Mouse (Mus musculus): ENCODE data around the gene Slc22a4.
"Not testable (repeated sequence)": the region's sequence is repeated elsewhere in the genome, so short reads cannot be mapped to it uniquely, and the experiment has no call there.

The Slc22a4 gene

GRCm38 (mm10) chr11:54057428-54057827 lies 29.5 kb upstream of the Slc22a4 start:
- DNase-seq (ENCODE audit: low spot score in 2 of 2), result no peak

- no peak for DNase-seq (ENCODE audit: low spot score in 2 of 2)
These were observed 28.2 kb upstream of the Slc22a4 start for GRCm38 (mm10) chr11:54056132-54056531.

- peak; percentile 30 to 53 for DNase-seq (ENCODE audit: low spot score in 2 of 2)
These were observed 26.4 kb upstream of the Slc22a4 start for GRCm38 (mm10) chr11:54054257-54054656.

GRCm38 (mm10) chr11:54053090-54053489 lies 25.2 kb upstream of the Slc22a4 start:
- no peak for DNase-seq (ENCODE audit: low spot score in 2 of 2)

GRCm38 (mm10) chr11:54052128-54052527 lies 24.2 kb upstream of the Slc22a4 start:
- no peak for DNase-seq (ENCODE audit: low spot score in 2 of 2)

GRCm38 (mm10) chr11:54051161-54051560 lies 23.3 kb upstream of the Slc22a4 start:
- no peak for DNase-seq (ENCODE audit: low spot score in 2 of 2)

GRCm38 (mm10) chr11:54050205-54050604 lies 22.3 kb upstream of the Slc22a4 start:
- no peak for DNase-seq (ENCODE audit: low spot score in 2 of 2)

GRCm38 (mm10) chr11:54040676-54041075 lies 12.8 kb upstream of the Slc22a4 start:
- no peak for DNase-seq (ENCODE audit: low spot score in 2 of 2)

- DNase-seq (ENCODE audit: low spot score in 2 of 2), result not testable (repeated sequence)
These were observed 5.0 kb upstream of the Slc22a4 start for GRCm38 (mm10) chr11:54032872-54033271.

GRCm38 (mm10) chr11:54028997-54029396 lies 1.1 kb upstream of the Slc22a4 start:
- peak; percentile 37 to 46 for DNase-seq (ENCODE audit: low spot score in 2 of 2)

GRCm38 (mm10) chr11:54027131-54028043 lies 503 bp downstream of the Slc22a4 start:
- peak; percentile 52 to 62 for DNase-seq (ENCODE audit: low spot score in 2 of 2)

- peak; percentile 62 to 80 for DNase-seq (ENCODE audit: low spot score in 2 of 2)
These were observed 1.3 kb downstream of the Slc22a4 start for GRCm38 (mm10) chr11:54026491-54027041.

- no peak for DNase-seq (ENCODE audit: low spot score in 2 of 2)
These were observed 6.3 kb downstream of the Slc22a4 start for GRCm38 (mm10) chr11:54021396-54022093.

GRCm38 (mm10) chr11:54018893-54019732 lies 8.8 kb downstream of the Slc22a4 start:
- no peak for DNase-seq (ENCODE audit: low spot score in 2 of 2)

- no peak for DNase-seq (ENCODE audit: low spot score in 2 of 2)
These were observed 10.3 kb downstream of the Slc22a4 start for GRCm38 (mm10) chr11:54017596-54017995.

- DNase-seq (ENCODE audit: low spot score in 2 of 2), result no peak
These were observed 11.8 kb downstream of the Slc22a4 start for GRCm38 (mm10) chr11:54016051-54016450.

GRCm38 (mm10) chr11:54012961-54013360 lies 14.9 kb downstream of the Slc22a4 start:
- no peak for DNase-seq (ENCODE audit: low spot score in 2 of 2)

GRCm38 (mm10) chr11:54011255-54011654 lies 16.6 kb downstream of the Slc22a4 start:
- DNase-seq (ENCODE audit: low spot score in 2 of 2), result no peak

GRCm38 (mm10) chr11:54008416-54008920 lies 19.4 kb downstream of the Slc22a4 start:
- DNase-seq (ENCODE audit: low spot score in 2 of 2), result no peak

GRCm38 (mm10) chr11:54007717-54008116 lies 20.2 kb downstream of the Slc22a4 start:
- DNase-seq (ENCODE audit: low spot score in 2 of 2), result no peak

- no peak for DNase-seq (ENCODE audit: low spot score in 2 of 2)
These were observed 21.0 kb downstream of the Slc22a4 start for GRCm38 (mm10) chr11:54006901-54007300.

Data from spleen, postnatal 10 days (tissue).